Mouse (Mus musculus) hindbrain, embryonic 15.5 days (tissue): ENCODE measurements around the gene Lcat. TPM values are rescaled to one million over a fixed set of nuclear protein-coding genes. Genes with fewer than 3 reads are reported as not detected.
"Not testable (repeated sequence)": the region's sequence is repeated elsewhere in the genome, so short reads cannot be mapped to it uniquely, and the experiment has no call there.

Experiments used
- ATAC-seq: fragments of 200-750 bp; cut with Nextera tagmentation; 2 replicates; pipeline ENCODE4 v1.8.0; 2017; ENCODE audit warnings: low read depth, moderate number of reproducible peaks, moderate TSS enrichment; ENCODE audit not compliant: low FRiP score
- H3K27ac ChIP-seq: fragments of 300-500 bp; sonication (generic); replicated peaks from 2 replicates; pipeline ENCODE4 v1.5.1; 2015; ENCODE audit warnings: mild to moderate bottlenecking, inconsistent platforms
- H3K27me3 ChIP-seq: fragments of 300-500 bp; sonication (generic); 2 replicates; pipeline ENCODE4 v1.6.1; 2015; ENCODE audit warnings: control low read depth, inconsistent platforms
- H3K36me3 ChIP-seq: fragments of 300-500 bp; sonication (generic); 2 replicates; pipeline ENCODE4 v1.6.1; 2015; ENCODE audit warnings: control low read depth, inconsistent platforms
- H3K4me1 ChIP-seq: fragments of 300-500 bp; sonication (generic); replicated peaks from 2 replicates; pipeline ENCODE4 v1.6.1; 2015; ENCODE audit warnings: control low read depth, inconsistent platforms
- H3K4me2 ChIP-seq: fragments of 300-500 bp; sonication (generic); 2 replicates; pipeline ENCODE4 v1.6.1; 2015; ENCODE audit warnings: moderate library complexity, mild to moderate bottlenecking, inconsistent platforms
- H3K4me3 ChIP-seq: fragments of 300-500 bp; sonication (generic); 2 replicates; pipeline ENCODE4 v1.5.1; 2015; ENCODE audit warnings: mild to moderate bottlenecking, inconsistent platforms
- H3K9ac ChIP-seq: fragments of 300-500 bp; sonication (generic); 2 replicates; pipeline ENCODE4 v1.6.1; 2015; ENCODE audit warnings: inconsistent platforms
- H3K9me3 ChIP-seq: fragments of 300-500 bp; sonication (generic); 2 replicates; pipeline ENCODE4 v1.6.1; 2016; ENCODE audit warnings: control low read depth, inconsistent platforms
- WGBS: fragments of 180-500 bp; shearing (Covaris S2); methylation state at CpG from one replicate; pipeline ENCODE4 v1.1.7; 2015; 5-methylcytosine and 5-hydroxymethylcytosine counted together
- polyA plus RNA-seq: library from polyadenylated mRNA; unstranded; fragments of >200 nt; fragmentation: Nextera tagmentation; extraction: Ambion mirVana; gene quantifications from 2 replicates; pipeline ENCODE4 v1.2.1, GENCODE M21; 2015

Gene Lcat
- 4.5 and 5.0 TPM in 2 replicates for polyA plus RNA-seq

- no peak within 1 kb of the TSS for H3K4me3 ChIP-seq
- peak within 1 kb of the TSS; percentile 57 for H3K27ac ChIP-seq
- H3K4me2 ChIP-seq: no peak within 1 kb of the TSS
- peak; percentile 73 for ATAC-seq
- H3K36me3 ChIP-seq: no peaks in the 10 kb centered on the region
- no peaks in the 10 kb centered on the region for H3K27me3 ChIP-seq
- WGBS: 39% methylated on average over 6 of the region's 8 CpGs
- peaks cover 5% of the 10 kb centered on the region for H3K4me1 ChIP-seq
- no peak within 1 kb of the TSS for H3K9ac ChIP-seq
- H3K9me3 ChIP-seq: no peaks in the 10 kb centered on the region
These were observed at the start of gene Lcat for GRCm38 (mm10) chr8:105943321-105943739. TSS of gene Lcat (minus strand) at chr8:105943382.

GRCm38 (mm10) chr8:105992499-105992898 lies 49.3 kb upstream of the Lcat start:
- H3K4me3 ChIP-seq: no peak overlapping the region
- ATAC-seq: no peak
- H3K27me3 ChIP-seq: no peaks in the 10 kb centered on the region
- WGBS: 76% methylated on average over 5 of the region's 5 CpGs
- H3K36me3 ChIP-seq: no peaks in the 10 kb centered on the region
- peaks cover 4% of the 10 kb centered on the region; the same call in 1 of the 2 replicates for H3K4me1 ChIP-seq
- no peaks in the 10 kb centered on the region for H3K9me3 ChIP-seq
- H3K27ac ChIP-seq: no peak overlapping the region
- no peak overlapping the region for H3K9ac ChIP-seq
- no peak overlapping the region for H3K4me2 ChIP-seq

- Histone ChIP-seq H3K36me3 (no peaks in the 10 kb centered on the region), H3K27me3 (no peaks in the 10 kb centered on the region), H3K4me1 (peaks cover 4% of the 10 kb centered on the region; the same call in 1 of the 2 replicates), H3K9me3 (no peaks in the 10 kb centered on the region), H3K4me3 (no peak overlapping the region), H3K4me2 (no peak overlapping the region), H3K27ac (no peak overlapping the region), H3K9ac (no peak overlapping the region)
- ATAC-seq: no peak
- 84% methylated on average over 2 of the region's 2 CpGs for WGBS
These were observed 48.4 kb upstream of the Lcat start for GRCm38 (mm10) chr8:105991546-105991945.

- WGBS: 11% methylated on average over 15 of the region's 15 CpGs
- no peaks in the 10 kb centered on the region for H3K9me3 ChIP-seq
- no peak within 1 kb of the TSS for H3K27ac ChIP-seq
- no peak within 1 kb of the TSS for H3K9ac ChIP-seq
- ATAC-seq: no peak
- H3K4me3 ChIP-seq: no peak within 1 kb of the TSS
- H3K4me2 ChIP-seq: 0 out of 2 replicates have a peak within 1 kb of the TSS, but pooled peaks have one; percentile 21
- peaks cover 4% of the 10 kb centered on the region; the same call in 1 of the 2 replicates for H3K4me1 ChIP-seq
- H3K36me3 ChIP-seq: no peaks in the 10 kb centered on the region
- no peaks in the 10 kb centered on the region for H3K27me3 ChIP-seq
These were observed 47.7 kb upstream of the Lcat start, which contains the start of gene Dus2 for GRCm38 (mm10) chr8:105990856-105991387. TSS of gene Dus2 (plus strand) at chr8:105991337.

GRCm38 (mm10) chr8:105988546-105988945 lies 45.4 kb upstream of the Lcat start:
- H3K4me1 ChIP-seq: peaks cover 4% of the 10 kb centered on the region; the same call in 1 of the 2 replicates
- no peaks in the 10 kb centered on the region for H3K27me3 ChIP-seq
- no peak overlapping the region for H3K27ac ChIP-seq
- WGBS: 86% methylated on average over 11 of the region's 11 CpGs
- no peak overlapping the region for H3K4me2 ChIP-seq
- no peak overlapping the region for H3K9ac ChIP-seq
- no peak for ATAC-seq
- no peaks in the 10 kb centered on the region for H3K9me3 ChIP-seq
- no peak overlapping the region for H3K4me3 ChIP-seq
- H3K36me3 ChIP-seq: no peaks in the 10 kb centered on the region

GRCm38 (mm10) chr8:105983406-105983805 lies 40.2 kb upstream of the Lcat start:
- not testable (repeated sequence) for H3K27me3 ChIP-seq, H3K4me2 ChIP-seq, H3K36me3 ChIP-seq, ATAC-seq, H3K27ac ChIP-seq, H3K9ac ChIP-seq, H3K9me3 ChIP-seq, H3K4me1 ChIP-seq, H3K4me3 ChIP-seq
- WGBS: 83% methylated on average over 11 of the region's 11 CpGs

- H3K4me2 ChIP-seq: no peak overlapping the region
- 100% methylated on average over 1 of the region's 1 CpGs for WGBS
- no peak for ATAC-seq
These were observed 38.0 kb upstream of the Lcat start for GRCm38 (mm10) chr8:105981146-105981545.

GRCm38 (mm10) chr8:105979325-105979724 lies 36.1 kb upstream of the Lcat start, which contains the start of gene Dpep3:
TSS of gene Dpep3 (minus strand) at chr8:105979429.
- Histone ChIP-seq H3K4me1 (no peaks in the 10 kb centered on the region), H3K4me3 (no peak within 1 kb of the TSS), H3K27ac (no peak within 1 kb of the TSS), H3K27me3 (no peaks in the 10 kb centered on the region), H3K36me3 (no peaks in the 10 kb centered on the region), H3K9me3 (no peaks in the 10 kb centered on the region), H3K4me2 (no peak within 1 kb of the TSS), H3K9ac (no peak within 1 kb of the TSS)
- no peak for ATAC-seq
- WGBS: 93% methylated on average over 15 of the region's 15 CpGs

More at GRCm38 (mm10) chr8:105981146-105981545, 38.0 kb upstream of the Lcat start:
- no peaks in the 10 kb centered on the region for H3K27me3 ChIP-seq
- H3K27ac ChIP-seq: no peak overlapping the region
- H3K4me3 ChIP-seq: no peak overlapping the region
- H3K9ac ChIP-seq: no peak overlapping the region
- H3K4me1 ChIP-seq: no peaks in the 10 kb centered on the region
- no peaks in the 10 kb centered on the region for H3K36me3 ChIP-seq
- H3K9me3 ChIP-seq: no peaks in the 10 kb centered on the region

- no peak for ATAC-seq
- Histone ChIP-seq H3K9ac (no peak overlapping the region), H3K27ac (no peak overlapping the region), H3K36me3 (no peaks in the 10 kb centered on the region), H3K27me3 (no peaks in the 10 kb centered on the region), H3K9me3 (no peaks in the 10 kb centered on the region), H3K4me2 (no peak overlapping the region), H3K4me3 (no peak overlapping the region), H3K4me1 (no peaks in the 10 kb centered on the region)
- WGBS: 66% methylated on average over 7 of the region's 7 CpGs
These were observed 32.2 kb upstream of the Lcat start for GRCm38 (mm10) chr8:105975363-105975762.

- H3K9ac ChIP-seq: no peak overlapping the region
- WGBS: 75% methylated on average over 8 of the region's 8 CpGs
- H3K36me3 ChIP-seq: no peaks in the 10 kb centered on the region
- no peaks in the 10 kb centered on the region; the same call in 1 of the 2 replicates for H3K4me1 ChIP-seq
- no peak overlapping the region for H3K4me3 ChIP-seq
- H3K9me3 ChIP-seq: no peaks in the 10 kb centered on the region
- ATAC-seq: no peak
- H3K27ac ChIP-seq: no peak overlapping the region
- no peak overlapping the region for H3K4me2 ChIP-seq
- H3K27me3 ChIP-seq: peaks cover 9% of the 10 kb centered on the region
These were observed 28.0 kb upstream of the Lcat start for GRCm38 (mm10) chr8:105971019-105971720.

GRCm38 (mm10) chr8:105969367-105969766 lies 26.2 kb upstream of the Lcat start:
- Histone ChIP-seq H3K4me2 (no peak overlapping the region), H3K27me3 (peaks cover 26% of the 10 kb centered on the region), H3K9me3 (no peaks in the 10 kb centered on the region), H3K27ac (no peak overlapping the region), H3K4me3 (no peak overlapping the region), H3K36me3 (no peaks in the 10 kb centered on the region), H3K4me1 (peaks cover 8% of the 10 kb centered on the region), H3K9ac (no peak overlapping the region)
- ATAC-seq: no peak
- WGBS: 67% methylated on average over 1 of the region's 1 CpGs

- no peak overlapping the region for H3K9ac ChIP-seq
- H3K4me2 ChIP-seq: peak overlapping the region; percentile 55
- H3K36me3 ChIP-seq: no peaks in the 10 kb centered on the region
- WGBS: 9% methylated on average over 19 of the region's 19 CpGs
- no peak for ATAC-seq
- no peak overlapping the region for H3K4me3 ChIP-seq
- H3K9me3 ChIP-seq: no peaks in the 10 kb centered on the region
- peaks cover 8% of the 10 kb centered on the region for H3K4me1 ChIP-seq
- H3K27ac ChIP-seq: no peak overlapping the region
- peaks cover 27% of the 10 kb centered on the region for H3K27me3 ChIP-seq
These were observed 23.6 kb upstream of the Lcat start for GRCm38 (mm10) chr8:105966692-105967311.
